Mouse (Mus musculus) forebrain, embryonic 15.5 days (tissue): Measurements from ENCODE around the gene Inpp4a. TPM values are rescaled to one million over a fixed set of nuclear protein-coding genes. Genes with fewer than 3 reads are reported as not detected.

Source experiments
- ATAC-seq: fragments of 200-750 bp; cut with Nextera tagmentation; replicated peaks from 2 replicates; pipeline ENCODE4 v1.8.0; 2017; ENCODE audit warnings: mild to moderate bottlenecking, moderate TSS enrichment, moderate library complexity
- H3K27ac ChIP-seq: fragments of 300-500 bp; sonication (generic); replicated peaks from 2 replicates; pipeline ENCODE4 v1.5.1; 2015; ENCODE audit warnings: mild to moderate bottlenecking, inconsistent platforms
- H3K27me3 ChIP-seq: fragments of 300-500 bp; sonication (generic); 2 replicates; pipeline ENCODE4 v1.6.1; 2015; ENCODE audit warnings: inconsistent platforms
- H3K36me3 ChIP-seq: fragments of 300-500 bp; sonication (generic); 2 replicates; pipeline ENCODE4 v1.6.1; 2015; ENCODE audit warnings: mild to moderate bottlenecking, inconsistent platforms
- H3K4me1 ChIP-seq: fragments of 300-500 bp; sonication (generic); 2 replicates; pipeline ENCODE4 v1.6.1; 2015; ENCODE audit warnings: inconsistent platforms
- H3K4me2 ChIP-seq: fragments of 300-500 bp; sonication (generic); replicated peaks from 2 replicates; pipeline ENCODE4 v1.6.1; 2015; ENCODE audit warnings: mild to moderate bottlenecking, inconsistent platforms
- H3K4me3 ChIP-seq: fragments of 300-500 bp; sonication (generic); 2 replicates; pipeline ENCODE4 v1.5.1; 2015; ENCODE audit warnings: mild to moderate bottlenecking, inconsistent platforms
- H3K9ac ChIP-seq: fragments of 300-500 bp; sonication (generic); replicated peaks from 2 replicates; pipeline ENCODE4 v1.6.1; 2015; ENCODE audit warnings: mild to moderate bottlenecking, inconsistent platforms
- H3K9me3 ChIP-seq: fragments of 300-500 bp; sonication (generic); 2 replicates; pipeline ENCODE4 v1.6.1; 2016; ENCODE audit warnings: inconsistent platforms
- WGBS: fragments of 180-500 bp; shearing (Covaris S2); methylation state at CpG from one replicate; pipeline ENCODE4 v1.1.7; 2015; ENCODE audit warnings: mixed read lengths; 5-methylcytosine and 5-hydroxymethylcytosine counted together
- polyA plus RNA-seq: library from polyadenylated mRNA; unstranded; fragments of >200 nt; fragmentation: Nextera tagmentation; extraction: Ambion mirVana; gene quantifications from 2 replicates; pipeline ENCODE4 v1.2.1, GENCODE M21; 2015

Inpp4a gene
- polyA plus RNA-seq, 1 experiment from 2014 or later, result 56.0 TPM

GRCm38 (mm10) chr1:37399734-37400133 is 100.1 kb downstream of the Inpp4a start:
- H3K9me3 ChIP-seq, result no peaks in the 10 kb centered on the region
- H3K27ac ChIP-seq, result no peak overlapping the region
- 80% methylated on average over 8 of the region's 8 CpGs for WGBS
- ATAC-seq, result no peak
- H3K9ac ChIP-seq, result no peak overlapping the region
- peaks cover 25% of the 10 kb centered on the region; the same call in 1 of the 2 replicates for H3K36me3 ChIP-seq
- no peak overlapping the region for H3K4me3 ChIP-seq
- H3K27me3 ChIP-seq, result no peaks in the 10 kb centered on the region
- H3K4me1 ChIP-seq, result no peaks in the 10 kb centered on the region
- no peak overlapping the region for H3K4me2 ChIP-seq

DNA sequence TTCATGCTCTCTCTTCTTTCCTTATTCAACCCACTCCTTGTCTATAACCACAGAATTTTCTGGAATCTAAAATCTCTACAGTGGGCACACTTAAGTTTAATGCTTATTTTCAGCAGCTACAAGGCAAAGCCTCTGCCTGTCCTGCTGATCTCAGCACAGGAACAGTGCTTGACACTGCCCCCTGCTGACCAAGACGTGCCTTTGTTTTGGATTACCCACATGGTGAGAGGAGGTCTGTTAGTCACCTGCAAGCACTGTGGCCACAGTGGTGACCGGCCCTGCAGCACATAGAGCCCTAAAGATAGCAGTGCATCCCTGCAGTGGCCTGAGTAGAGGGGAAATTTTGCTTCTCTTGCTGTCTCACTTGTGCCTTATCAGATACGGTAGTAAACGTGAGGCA is 102.0 kb downstream of the Inpp4a start:
- ATAC-seq, result no peak
- Histone ChIP-seq H3K4me2 (no peak overlapping the region), H3K4me3 (no peak overlapping the region), H3K9ac (no peak overlapping the region), H3K9me3 (no peaks in the 10 kb centered on the region), H3K27me3 (no peaks in the 10 kb centered on the region), H3K27ac (no peak overlapping the region), H3K36me3 (0 out of 2 replicates have a peak, but pooled peaks cover 15% of the 10 kb centered on the region), H3K4me1 (no peaks in the 10 kb centered on the region)
- 59% methylated on average over 4 of the region's 4 CpGs for WGBS

GRCm38 (mm10) chr1:37405137-37405536 is 105.5 kb downstream of the Inpp4a start:
- WGBS, result 83% methylated on average over 2 of the region's 2 CpGs
- H3K4me2 ChIP-seq, result no peak overlapping the region
- H3K27me3 ChIP-seq, result no peaks in the 10 kb centered on the region
- no peak for ATAC-seq
- H3K4me1 ChIP-seq, result no peaks in the 10 kb centered on the region
- no peak overlapping the region for H3K9ac ChIP-seq
- H3K27ac ChIP-seq, result no peak overlapping the region
- no peaks in the 10 kb centered on the region for H3K9me3 ChIP-seq
- peaks cover 8% of the 10 kb centered on the region; the same call in 1 of the 2 replicates for H3K36me3 ChIP-seq
- H3K4me3 ChIP-seq, result no peak overlapping the region

GRCm38 (mm10) chr1:37407228-37407627 is 107.6 kb downstream of the Inpp4a start:
- no peaks in the 10 kb centered on the region for H3K27me3 ChIP-seq
- H3K4me1 ChIP-seq, result no peaks in the 10 kb centered on the region
- 92% methylated on average over 8 of the region's 8 CpGs for WGBS
- no peak overlapping the region for H3K9ac ChIP-seq
- no peak for ATAC-seq
- peaks cover 2% of the 10 kb centered on the region; the same call in 1 of the 2 replicates for H3K36me3 ChIP-seq
- no peaks in the 10 kb centered on the region for H3K9me3 ChIP-seq
- no peak overlapping the region for H3K27ac ChIP-seq
- no peak overlapping the region for H3K4me2 ChIP-seq
- no peak overlapping the region for H3K4me3 ChIP-seq

DNA sequence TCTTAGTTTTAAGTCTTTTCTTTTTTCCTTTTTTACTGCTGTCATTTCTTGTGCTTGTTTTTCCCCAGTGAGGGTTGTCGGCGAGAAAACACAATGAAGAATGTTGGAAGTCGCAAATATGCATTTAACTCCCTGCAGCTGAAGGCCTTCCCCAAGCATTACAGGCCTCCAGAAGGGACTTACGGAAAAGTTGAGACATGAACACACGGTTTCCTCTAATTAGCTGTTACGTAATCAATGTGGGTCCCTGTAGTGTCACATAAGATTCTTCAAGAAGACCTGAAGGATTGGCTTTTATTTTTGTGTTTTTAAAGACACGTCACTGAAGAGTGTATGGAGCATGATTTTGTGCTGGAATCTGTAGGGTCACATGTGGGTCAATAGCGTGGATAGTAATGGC is 108.4 kb downstream of the Inpp4a start:
- H3K9me3 ChIP-seq, result no peaks in the 10 kb centered on the region
- no peaks in the 10 kb centered on the region for H3K27me3 ChIP-seq
- H3K36me3 ChIP-seq, result peaks cover 2% of the 10 kb centered on the region; the same call in 1 of the 2 replicates
- no peak overlapping the region for H3K4me3 ChIP-seq
- WGBS, result 85% methylated on average over 8 of the region's 8 CpGs
- H3K4me2 ChIP-seq, result no peak overlapping the region
- H3K4me1 ChIP-seq, result no peaks in the 10 kb centered on the region
- ATAC-seq, result no peak
- H3K9ac ChIP-seq, result no peak overlapping the region
- no peak overlapping the region for H3K27ac ChIP-seq

DNA sequence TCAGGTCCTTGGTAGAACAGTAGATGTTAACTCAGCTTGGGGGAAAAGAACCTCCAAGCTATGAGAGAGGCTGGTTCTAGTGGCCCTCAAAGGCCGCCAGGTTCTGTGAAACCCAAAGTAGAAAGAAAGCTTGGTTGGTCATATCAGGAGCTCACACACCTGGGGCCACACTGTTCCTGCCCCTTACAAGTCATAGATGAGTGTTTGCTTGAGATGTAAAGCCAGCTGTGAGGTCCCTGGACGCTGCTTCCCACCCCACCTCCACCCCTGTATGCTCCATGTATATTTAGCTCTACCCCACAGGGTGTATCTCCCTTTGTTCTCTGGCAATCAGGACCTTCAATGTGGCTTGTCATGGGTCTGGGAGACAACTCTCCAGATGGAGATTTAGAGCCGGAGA is 109.0 kb downstream of the Inpp4a start:
- ATAC-seq, result no peak
- Histone ChIP-seq H3K27ac (no peak overlapping the region), H3K9me3 (no peaks in the 10 kb centered on the region), H3K27me3 (no peaks in the 10 kb centered on the region), H3K4me2 (no peak overlapping the region), H3K9ac (no peak overlapping the region), H3K4me1 (no peaks in the 10 kb centered on the region), H3K36me3 (peaks cover 2% of the 10 kb centered on the region; the same call in 1 of the 2 replicates), H3K4me3 (no peak overlapping the region)
- 81% methylated on average over 3 of the region's 3 CpGs for WGBS

DNA sequence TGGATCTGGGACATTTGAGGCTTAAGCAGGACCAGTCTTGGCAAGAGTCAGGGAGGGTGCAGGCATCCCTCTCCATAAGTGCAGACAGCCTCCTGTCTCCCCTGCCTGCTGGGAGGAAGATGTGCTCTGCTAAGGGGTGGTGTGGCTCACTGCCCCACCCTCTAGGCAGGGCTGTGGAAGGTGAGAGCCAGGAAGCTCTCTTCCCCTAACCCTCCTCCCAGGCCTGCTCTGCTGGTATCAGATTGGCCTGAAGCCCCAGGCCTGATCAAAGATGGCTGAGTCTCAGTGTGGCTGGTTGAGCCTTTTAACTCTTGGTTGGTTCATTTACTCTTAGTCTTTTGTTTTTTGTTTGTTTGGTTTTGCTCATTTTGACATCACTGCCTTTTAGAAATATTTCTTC is 110.0 kb downstream of the Inpp4a start:
- Histone ChIP-seq H3K4me3 (no peak overlapping the region), H3K9me3 (no peaks in the 10 kb centered on the region), H3K27ac (no peak overlapping the region), H3K4me1 (no peaks in the 10 kb centered on the region), H3K27me3 (no peaks in the 10 kb centered on the region), H3K4me2 (no peak overlapping the region), H3K9ac (no peak overlapping the region), H3K36me3 (peaks cover 2% of the 10 kb centered on the region; the same call in 1 of the 2 replicates)
- no peak for ATAC-seq

DNA sequence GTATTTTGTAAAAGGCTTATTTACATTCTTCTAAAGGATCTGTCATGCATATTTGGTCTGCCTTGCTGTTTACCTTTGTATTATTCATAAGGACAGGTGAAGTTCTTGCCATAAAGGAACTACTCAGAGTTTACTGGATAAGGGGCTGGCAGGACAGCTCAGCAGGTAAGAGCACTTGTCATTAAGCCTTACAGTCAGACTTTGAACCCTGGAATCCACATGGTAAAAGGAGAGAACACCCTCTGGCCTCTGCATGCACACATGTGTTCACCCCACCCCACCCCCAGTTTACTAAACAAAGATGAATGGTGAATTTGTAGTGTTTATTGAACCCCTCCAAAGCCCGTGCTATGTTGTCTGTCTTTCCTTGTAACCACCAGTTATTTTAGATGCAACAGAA is 115.7 kb downstream of the Inpp4a start:
- peaks cover 33% of the 10 kb centered on the region for H3K36me3 ChIP-seq
- no peaks in the 10 kb centered on the region for H3K27me3 ChIP-seq
- no peak overlapping the region for H3K4me2 ChIP-seq
- H3K4me3 ChIP-seq, result no peak overlapping the region
- no peak overlapping the region for H3K9ac ChIP-seq
- no peak for ATAC-seq
- H3K9me3 ChIP-seq, result no peaks in the 10 kb centered on the region
- H3K27ac ChIP-seq, result no peak overlapping the region
- no peaks in the 10 kb centered on the region for H3K4me1 ChIP-seq
- WGBS, result 88% methylated on average over 1 of the region's 1 CpGs

- H3K27ac ChIP-seq, result no peak overlapping the region
- 97% methylated on average over 1 of the region's 1 CpGs for WGBS
- H3K9me3 ChIP-seq, result no peaks in the 10 kb centered on the region; the same call in 1 of the 2 replicates
- H3K4me1 ChIP-seq, result no peaks in the 10 kb centered on the region
- ATAC-seq, result no peak
- H3K36me3 ChIP-seq, result peaks cover 45% of the 10 kb centered on the region
- no peak overlapping the region for H3K4me2 ChIP-seq
- no peaks in the 10 kb centered on the region for H3K27me3 ChIP-seq
- H3K4me3 ChIP-seq, result no peak overlapping the region
- no peak overlapping the region for H3K9ac ChIP-seq
Measured at GRCm38 (mm10) chr1:37419420-37419819, 119.8 kb downstream of the Inpp4a start.

DNA sequence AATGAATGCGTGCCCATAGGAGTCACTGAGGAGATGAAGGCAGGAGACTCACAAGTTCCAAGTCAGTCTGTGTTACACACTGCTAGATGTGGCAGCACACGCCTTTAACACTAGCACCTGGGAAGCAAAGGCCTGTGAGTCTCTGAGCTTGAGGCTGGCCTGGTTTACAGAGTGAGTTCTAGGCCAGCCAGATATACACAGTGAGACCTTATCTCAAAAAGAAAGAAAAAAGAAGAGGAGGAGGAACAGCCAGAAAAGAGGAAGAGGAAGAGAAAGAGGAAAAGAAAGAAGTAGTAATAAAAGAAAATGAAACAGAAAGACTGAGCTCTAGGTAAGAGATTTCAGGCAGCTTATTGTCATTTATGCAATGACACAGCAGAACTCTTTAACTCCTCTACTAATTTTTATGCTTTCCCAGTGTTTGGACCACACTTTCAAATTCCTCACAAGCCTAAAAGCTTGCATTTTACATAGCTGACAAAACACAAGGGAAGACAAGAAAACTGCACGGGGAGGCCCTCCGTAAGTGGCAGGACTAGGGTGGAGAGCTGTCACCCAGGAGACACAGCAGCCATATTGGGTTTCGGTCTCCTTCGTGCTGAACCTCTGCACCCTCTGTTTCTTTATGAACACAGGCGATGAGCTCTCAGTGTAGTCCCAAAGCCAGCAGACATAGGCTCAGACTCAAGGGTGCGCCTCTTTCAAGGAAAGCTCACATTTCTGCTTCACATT is 127.6 kb downstream of the Inpp4a start:
- H3K27me3 ChIP-seq, result no peaks in the 10 kb centered on the region
- no peak overlapping the region for H3K4me3 ChIP-seq
- H3K9ac ChIP-seq, result no peak overlapping the region
- no peak overlapping the region for H3K27ac ChIP-seq
- peaks cover 32% of the 10 kb centered on the region for H3K4me1 ChIP-seq
- H3K36me3 ChIP-seq, result peaks cover 29% of the 10 kb centered on the region
- H3K9me3 ChIP-seq, result no peaks in the 10 kb centered on the region; the same call in 1 of the 2 replicates
- H3K4me2 ChIP-seq, result no peak overlapping the region
- ATAC-seq, result no peak
- 95% methylated on average over 8 of the region's 8 CpGs for WGBS

GRCm38 (mm10) chr1:37428911-37429310 is 129.2 kb downstream of the Inpp4a start:
- Histone ChIP-seq H3K9me3 (no peaks in the 10 kb centered on the region; the same call in 1 of the 2 replicates), H3K4me3 (peak overlapping the region; percentile 99), H3K27ac (no peak overlapping the region), H3K36me3 (peaks cover 38% of the 10 kb centered on the region), H3K9ac (peak overlapping the region; percentile 97; the same call in 1 of the 2 replicates), H3K4me1 (peaks cover 40% of the 10 kb centered on the region), H3K4me2 (peak overlapping the region; percentile 95), H3K27me3 (no peaks in the 10 kb centered on the region)
- ATAC-seq, result no peak
- 66% methylated on average over 2 of the region's 2 CpGs for WGBS

DNA sequence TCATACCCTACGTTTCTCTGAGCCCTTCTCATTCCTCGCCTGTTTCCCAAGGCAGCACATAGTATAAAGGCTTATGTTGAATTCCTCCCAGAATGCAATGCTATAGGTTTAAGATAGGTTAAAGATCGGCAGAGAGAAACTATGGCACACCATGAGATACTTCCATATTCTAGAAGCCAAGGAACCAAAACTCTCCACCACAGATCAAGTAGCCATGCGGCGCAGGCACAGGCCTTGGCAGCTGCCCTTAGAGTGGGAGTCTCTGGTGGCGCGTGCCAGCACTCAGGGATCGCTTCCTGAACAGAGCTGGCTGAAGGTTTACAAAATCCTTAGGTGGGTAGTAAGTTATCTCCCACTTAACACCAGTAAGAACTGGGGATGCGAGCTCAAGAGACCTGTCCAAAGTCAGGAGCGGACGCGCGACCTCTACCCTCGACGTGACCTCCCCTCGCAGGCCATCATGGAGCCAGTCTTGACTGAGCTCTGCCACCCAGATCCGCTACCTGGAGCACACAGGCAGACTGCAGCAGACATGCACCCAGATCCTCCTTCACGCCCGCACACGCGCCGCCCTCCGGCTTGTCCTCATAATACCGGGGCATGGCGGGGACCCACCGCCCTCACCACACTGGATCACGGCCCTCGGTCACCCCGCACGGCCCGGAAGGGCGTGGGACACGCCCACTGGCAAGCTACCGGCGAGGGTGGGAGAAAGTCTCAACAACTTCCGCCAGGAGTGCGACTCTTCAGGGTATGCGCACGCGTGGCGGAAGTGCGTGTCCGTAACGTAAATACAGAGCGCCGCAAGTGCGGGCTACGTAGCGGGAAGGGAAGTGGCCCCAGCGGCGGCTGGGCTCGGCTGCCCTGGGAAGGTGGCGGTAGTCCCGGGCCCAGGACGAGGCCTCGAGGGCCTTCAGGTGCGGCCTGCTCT is 130.0 kb downstream of the Inpp4a start, which contains the start of the genes Coa5 and Unc50:
Coa5 (minus strand) TSS at position 738 of the 931 bp plus-strand sequence.
Unc50 (plus strand) TSS at position 774 of the 931 bp plus-strand sequence.
- peak; percentile 99 for ATAC-seq
- H3K9me3 ChIP-seq, result no peaks in the 10 kb centered on the region
- peaks cover 35% of the 10 kb centered on the region for H3K36me3 ChIP-seq
- peak within 1 kb of the TSS; percentile 95 for H3K4me2 ChIP-seq
- 4% methylated on average over 57 of the region's 57 CpGs for WGBS
- peak within 1 kb of the TSS; percentile 81 for H3K27ac ChIP-seq
- peaks cover 40% of the 10 kb centered on the region for H3K4me1 ChIP-seq
- peak within 1 kb of the TSS; percentile 97 for H3K9ac ChIP-seq
- no peaks in the 10 kb centered on the region for H3K27me3 ChIP-seq
- peak within 1 kb of the TSS; percentile 99 for H3K4me3 ChIP-seq
